Mouse (Mus musculus) liver, embryonic 12.5 days (tissue): ENCODE measurements at regions not wholly inside any gene's neighbourhood (a gene's known extent, or its start where the extent isn't known, plus 50 kb on each side); places are given as distances from the start of the nearest gene placed in this dataset.

Experiments
- ATAC-seq: fragments of 200-750 bp; cut with Nextera tagmentation; 2 replicates; pipeline ENCODE4 v1.8.0; 2017; ENCODE audit warnings: moderate number of reproducible peaks, mild to moderate bottlenecking, moderate library complexity
- H3K27ac ChIP-seq: fragments of 300-500 bp; sonication (generic); 2 replicates; pipeline ENCODE4 v1.5.1; 2016; ENCODE audit warnings: mild to moderate bottlenecking
- H3K27me3 ChIP-seq: fragments of 300-500 bp; sonication (generic); replicated peaks from 2 replicates; pipeline ENCODE4 v1.6.1; 2016; ENCODE audit warnings: mild to moderate bottlenecking, moderate library complexity
- H3K36me3 ChIP-seq: fragments of 300-500 bp; sonication (generic); 2 replicates; pipeline ENCODE4 v1.6.1; 2016; ENCODE audit warnings: mild to moderate bottlenecking, moderate library complexity
- H3K4me1 ChIP-seq: fragments of 300-500 bp; sonication (generic); 2 replicates; pipeline ENCODE4 v1.6.1; 2016
- H3K4me2 ChIP-seq: fragments of 300-500 bp; sonication (generic); 2 replicates; pipeline ENCODE4 v1.6.1; 2016; ENCODE audit warnings: mild to moderate bottlenecking, moderate library complexity
- H3K4me3 ChIP-seq: fragments of 300-500 bp; sonication (generic); 2 replicates; pipeline ENCODE4 v1.5.1; 2016; ENCODE audit warnings: mild to moderate bottlenecking, moderate library complexity
- H3K9ac ChIP-seq: fragments of 300-500 bp; sonication (generic); 2 replicates; pipeline ENCODE4 v1.6.1; 2016; ENCODE audit warnings: mild to moderate bottlenecking, moderate library complexity
- H3K9me3 ChIP-seq: fragments of 300-500 bp; sonication (generic); replicated peaks from 2 replicates; pipeline ENCODE4 v1.6.1; 2016; ENCODE audit warnings: mild to moderate bottlenecking, moderate library complexity
- WGBS: fragments of 180-500 bp; shearing (Covaris S2); methylation state at CpG from one replicate; pipeline ENCODE4 v1.1.7; 2016; ENCODE audit not compliant: insufficient replicate concordance; 5-methylcytosine and 5-hydroxymethylcytosine counted together

GRCm38 (mm10) chr16:51169294-51169693 is 578.3 kb upstream of the Ccdc54 start:
- Histone ChIP-seq H3K4me3 (no peak overlapping the region), H3K9me3 (no peaks in the 10 kb centered on the region), H3K36me3 (no peaks in the 10 kb centered on the region), H3K27ac (no peak overlapping the region), H3K9ac (no peak overlapping the region), H3K27me3 (no peaks in the 10 kb centered on the region), H3K4me2 (no peak overlapping the region), H3K4me1 (no peaks in the 10 kb centered on the region)
- no peak for ATAC-seq
- WGBS, result 55% methylated on average over 7 of the region's 7 CpGs

GRCm38 (mm10) chr16:51160768-51161167 is 569.8 kb upstream of the Ccdc54 start:
- Histone ChIP-seq H3K36me3 (no peaks in the 10 kb centered on the region), H3K4me3 (no peak overlapping the region), H3K27me3 (no peaks in the 10 kb centered on the region), H3K9me3 (no peaks in the 10 kb centered on the region), H3K4me2 (no peak overlapping the region), H3K4me1 (no peaks in the 10 kb centered on the region), H3K9ac (no peak overlapping the region), H3K27ac (no peak overlapping the region)
- no peak for ATAC-seq
- WGBS, result 58% methylated on average over 5 of the region's 5 CpGs

- Histone ChIP-seq H3K36me3 (no peaks in the 10 kb centered on the region), H3K27ac (no peak overlapping the region), H3K4me2 (no peak overlapping the region), H3K9me3 (no peaks in the 10 kb centered on the region), H3K9ac (no peak overlapping the region), H3K4me3 (no peak overlapping the region), H3K4me1 (no peaks in the 10 kb centered on the region), H3K27me3 (no peaks in the 10 kb centered on the region)
- WGBS, result 71% methylated on average over 7 of the region's 7 CpGs
- ATAC-seq, result no peak
Measured at GRCm38 (mm10) chr16:51138575-51138974, 547.6 kb upstream of the Ccdc54 start.

- ATAC-seq, result no peak
- Histone ChIP-seq H3K27me3 (no peaks in the 10 kb centered on the region), H3K4me3 (no peak overlapping the region), H3K4me2 (no peak overlapping the region), H3K4me1 (peaks cover 6% of the 10 kb centered on the region; the same call in 1 of the 2 replicates), H3K9ac (no peak overlapping the region), H3K27ac (no peak overlapping the region), H3K36me3 (no peaks in the 10 kb centered on the region), H3K9me3 (no peaks in the 10 kb centered on the region)
- WGBS, result 65% methylated on average over 1 of the region's 1 CpGs
Measured at GRCm38 (mm10) chr16:51119835-51120234, 528.9 kb upstream of the Ccdc54 start.

- H3K9me3 ChIP-seq, result no peaks in the 10 kb centered on the region
- 29% methylated on average over 3 of the region's 3 CpGs for WGBS
- ATAC-seq, result peak; percentile 71
- H3K36me3 ChIP-seq, result no peaks in the 10 kb centered on the region
- H3K4me1 ChIP-seq, result peaks cover 6% of the 10 kb centered on the region; the same call in 1 of the 2 replicates
- no peak overlapping the region for H3K27ac ChIP-seq
- no peak overlapping the region for H3K9ac ChIP-seq
- no peak overlapping the region for H3K4me3 ChIP-seq
- no peaks in the 10 kb centered on the region for H3K27me3 ChIP-seq
- H3K4me2 ChIP-seq, result no peak overlapping the region
Measured at GRCm38 (mm10) chr16:51118365-51118764, 527.4 kb upstream of the Ccdc54 start.

GRCm38 (mm10) chr16:51117836-51118235 is 526.9 kb upstream of the Ccdc54 start:
- H3K9me3 ChIP-seq, result no peaks in the 10 kb centered on the region
- ATAC-seq, result no peak
- no peak overlapping the region for H3K4me2 ChIP-seq
- H3K9ac ChIP-seq, result no peak overlapping the region
- H3K27me3 ChIP-seq, result no peaks in the 10 kb centered on the region
- H3K36me3 ChIP-seq, result no peaks in the 10 kb centered on the region
- H3K4me3 ChIP-seq, result no peak overlapping the region
- 26% methylated on average over 5 of the region's 5 CpGs for WGBS
- peaks cover 6% of the 10 kb centered on the region; the same call in 1 of the 2 replicates for H3K4me1 ChIP-seq
- H3K27ac ChIP-seq, result no peak overlapping the region

GRCm38 (mm10) chr16:51109864-51110263 is 518.9 kb upstream of the Ccdc54 start:
- Histone ChIP-seq H3K4me3 (no peak overlapping the region), H3K9me3 (no peaks in the 10 kb centered on the region), H3K27me3 (no peaks in the 10 kb centered on the region), H3K4me2 (no peak overlapping the region), H3K36me3 (no peaks in the 10 kb centered on the region), H3K27ac (no peak overlapping the region), H3K9ac (no peak overlapping the region), H3K4me1 (no peaks in the 10 kb centered on the region)
- ATAC-seq, result no peak

- 64% methylated on average over 4 of the region's 4 CpGs for WGBS
- H3K9me3 ChIP-seq, result no peaks in the 10 kb centered on the region
- no peak overlapping the region for H3K4me2 ChIP-seq
- H3K27ac ChIP-seq, result no peak overlapping the region
- no peaks in the 10 kb centered on the region for H3K4me1 ChIP-seq
- H3K4me3 ChIP-seq, result no peak overlapping the region
- no peaks in the 10 kb centered on the region for H3K27me3 ChIP-seq
- no peak for ATAC-seq
- no peak overlapping the region for H3K9ac ChIP-seq
- H3K36me3 ChIP-seq, result no peaks in the 10 kb centered on the region
Measured at GRCm38 (mm10) chr16:51107421-51107820, 516.5 kb upstream of the Ccdc54 start.

GRCm38 (mm10) chr16:51086556-51086955 is 495.6 kb upstream of the Ccdc54 start:
- Histone ChIP-seq H3K4me2 (no peak overlapping the region), H3K4me1 (no peaks in the 10 kb centered on the region), H3K36me3 (no peaks in the 10 kb centered on the region), H3K9ac (no peak overlapping the region), H3K27me3 (no peaks in the 10 kb centered on the region), H3K27ac (no peak overlapping the region), H3K4me3 (no peak overlapping the region), H3K9me3 (0 out of 2 replicates have a peak, but pooled peaks cover 4% of the 10 kb centered on the region)
- no peak for ATAC-seq
- WGBS, result 78% methylated on average over 7 of the region's 7 CpGs

GRCm38 (mm10) chr16:51080146-51080545 is 489.2 kb upstream of the Ccdc54 start:
- Histone ChIP-seq H3K4me2 (no peak overlapping the region), H3K9me3 (no peaks in the 10 kb centered on the region), H3K4me1 (no peaks in the 10 kb centered on the region), H3K9ac (no peak overlapping the region), H3K4me3 (no peak overlapping the region), H3K27me3 (no peaks in the 10 kb centered on the region), H3K36me3 (no peaks in the 10 kb centered on the region), H3K27ac (no peak overlapping the region)
- ATAC-seq, result no peak
- 65% methylated on average over 4 of the region's 4 CpGs for WGBS

GRCm38 (mm10) chr16:51048650-51049049 is 457.7 kb upstream of the Ccdc54 start:
- Histone ChIP-seq H3K4me2 (no peak overlapping the region), H3K27ac (no peak overlapping the region), H3K4me3 (no peak overlapping the region), H3K9me3 (no peaks in the 10 kb centered on the region), H3K9ac (no peak overlapping the region), H3K36me3 (no peaks in the 10 kb centered on the region), H3K4me1 (no peaks in the 10 kb centered on the region), H3K27me3 (no peaks in the 10 kb centered on the region)
- WGBS, result 53% methylated on average over 2 of the region's 2 CpGs
- ATAC-seq, result no peak

GRCm38 (mm10) chr16:51048169-51048568 is 457.2 kb upstream of the Ccdc54 start:
- H3K9ac ChIP-seq, result no peak overlapping the region
- H3K4me2 ChIP-seq, result no peak overlapping the region
- no peaks in the 10 kb centered on the region for H3K36me3 ChIP-seq
- H3K27me3 ChIP-seq, result no peaks in the 10 kb centered on the region
- H3K27ac ChIP-seq, result no peak overlapping the region
- H3K9me3 ChIP-seq, result no peaks in the 10 kb centered on the region
- no peaks in the 10 kb centered on the region for H3K4me1 ChIP-seq
- H3K4me3 ChIP-seq, result no peak overlapping the region
- ATAC-seq, result no peak
- WGBS, result 68% methylated on average over 4 of the region's 4 CpGs

- Histone ChIP-seq H3K27ac (no peak overlapping the region), H3K4me2 (no peak overlapping the region), H3K9ac (no peak overlapping the region), H3K4me3 (no peak overlapping the region), H3K27me3 (no peaks in the 10 kb centered on the region), H3K36me3 (no peaks in the 10 kb centered on the region), H3K4me1 (no peaks in the 10 kb centered on the region), H3K9me3 (no peaks in the 10 kb centered on the region)
- 72% methylated on average over 4 of the region's 4 CpGs for WGBS
- no peak for ATAC-seq
Measured at GRCm38 (mm10) chr16:51041311-51041710, 450.4 kb upstream of the Ccdc54 start.
